Mouse (Mus musculus) ovary, postnatal 10 days (tissue): ENCODE results near the gene Btbd35f14.
"Not testable (repeated sequence)": the region's sequence is repeated elsewhere in the genome, so short reads cannot be mapped to it uniquely, and the experiment has no call there.

Experiments used
- DNase-seq: peaks from one replicate; pipeline ENCODE4 v3.0.0; 2022; ENCODE audit warnings: low spot score

Btbd35f14 gene

DNA sequence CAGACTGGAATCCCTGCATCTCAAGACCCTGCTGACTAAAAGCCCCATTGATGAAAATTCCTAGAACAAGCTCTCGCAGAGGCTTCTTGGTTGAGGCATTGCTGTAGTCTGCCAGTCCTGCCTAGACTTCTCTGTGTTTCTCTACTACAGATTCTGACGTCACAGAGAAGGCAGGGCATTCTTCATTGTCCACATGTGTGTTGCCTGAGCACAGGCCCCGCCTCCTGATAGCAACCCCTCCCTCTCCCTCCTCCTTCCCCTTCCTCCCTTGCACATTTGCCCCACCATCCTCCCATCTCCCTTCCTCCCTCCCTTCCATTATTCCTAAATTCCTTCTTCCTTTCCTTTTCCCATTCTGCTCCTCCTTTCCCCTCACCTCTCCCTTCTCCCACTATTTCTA, at the start of gene Btbd35f14:
TSS of gene Btbd35f14 (minus strand) at position 101 of the 400 bp plus-strand sequence.
- not testable (repeated sequence) for DNase-seq

DNA sequence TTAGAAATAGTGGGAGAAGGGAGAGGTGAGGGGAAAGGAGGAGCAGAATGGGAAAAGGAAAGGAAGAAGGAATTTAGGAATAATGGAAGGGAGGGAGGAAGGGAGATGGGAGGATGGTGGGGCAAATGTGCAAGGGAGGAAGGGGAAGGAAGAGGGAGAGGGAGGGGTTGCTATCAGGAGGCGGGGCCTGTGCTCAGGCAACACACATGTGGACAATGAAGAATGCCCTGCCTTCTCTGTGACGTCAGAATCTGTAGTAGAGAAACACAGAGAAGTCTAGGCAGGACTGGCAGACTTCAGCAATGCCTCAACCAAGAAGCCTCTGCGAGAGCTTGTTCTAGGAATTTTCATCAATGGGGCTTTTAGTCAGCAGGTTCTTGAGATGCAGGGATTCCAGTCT, 45.3 kb downstream of the Btbd35f14 start, which contains the start of gene Btbd35f13:
TSS of gene Btbd35f13 (plus strand) at position 301 of the 400 bp plus-strand sequence.
- DNase-seq = not testable (repeated sequence)
